Comparison of ENCODE assay signal across 8 mouse cellular contexts in genomic region chr7:122404571-122405393, GRCm38 (mm10).
DNase-seq lines count a peak whose midpoint lies in the region; ATAC-seq lines count a peak whose summit lies in the region.

No protein-coding gene starts in this region.

- peak overlapping the region; percentile 85 for H3K27ac ChIP-seq in forebrain, embryonic 16.5 days (ENCODE audit: low read length)
- peak overlapping the region; percentile 80 for H3K27ac ChIP-seq in hindbrain, embryonic 13.5 days

- DNase-seq in adrenal gland, adult (ENCODE audit: inconsistent age in 2 of 2, low spot score in 1 of 2), result peak; percentile 42 to 73
- peak; percentile 83 to 84 for DNase-seq in cerebellum, adult 18-20 months
- peak; percentile 70 to 88 for DNase-seq in left cerebral cortex, adult 8-10 months (ENCODE audit: low spot score in 2 of 2)
- DNase-seq in right cerebral cortex, postnatal 10 days (ENCODE audit: low spot score in 2 of 2), result peak; percentile 95 to 96

- H3K27me3 ChIP-seq in forebrain, embryonic 16.5 days (replicated peaks; ENCODE audit: control insufficient read depth, insufficient read depth, low read length), result no peaks in the 10 kb centered on the region
- no peaks in the 10 kb centered on the region for H3K27me3 ChIP-seq in hindbrain, embryonic 13.5 days
- peaks cover 7% of the 10 kb centered on the region for H3K27me3 ChIP-seq in megakaryocyte, embryonic 14.5 days (replicated peaks)

- H3K9ac ChIP-seq in forebrain, embryonic 16.5 days (replicated peaks; ENCODE audit: low read depth, low read length), result peak overlapping the region; percentile 4
- peak overlapping the region; percentile 26; the same call in 1 of the 2 replicates for H3K9ac ChIP-seq in hindbrain, embryonic 13.5 days

- peaks cover 25% of the 10 kb centered on the region for H3K4me1 ChIP-seq in forebrain, embryonic 16.5 days (replicated peaks; ENCODE audit: control insufficient read depth, insufficient read depth, low read length)
- peaks cover 31% of the 10 kb centered on the region for H3K4me1 ChIP-seq in hindbrain, embryonic 13.5 days (replicated peaks)
- peaks cover 27% of the 10 kb centered on the region for H3K4me1 ChIP-seq in megakaryocyte, embryonic 14.5 days

- peak; percentile 88 for ATAC-seq in forebrain, embryonic 16.5 days
- ATAC-seq in hindbrain, embryonic 13.5 days (ENCODE audit: low FRiP score), result peak; percentile 83
- ATAC-seq in erythroblast, adult 5-6 weeks (replicated peaks; ENCODE audit: low FRiP score, poor library complexity, severe bottlenecking), result no peak

- no peaks in the 10 kb centered on the region for H3K36me3 ChIP-seq in forebrain, embryonic 16.5 days (ENCODE audit: control insufficient read depth, insufficient read depth)
- H3K36me3 ChIP-seq in hindbrain, embryonic 13.5 days, result no peaks in the 10 kb centered on the region
- no peaks in the 10 kb centered on the region for H3K36me3 ChIP-seq in megakaryocyte, embryonic 14.5 days (replicated peaks; ENCODE audit: low read length)

- H3K4me3 ChIP-seq in forebrain, embryonic 16.5 days (replicated peaks; ENCODE audit: low read length), result no peak overlapping the region
- peak overlapping the region; percentile 8; the same call in 1 of the 2 replicates for H3K4me3 ChIP-seq in hindbrain, embryonic 13.5 days
- H3K4me3 ChIP-seq in megakaryocyte, embryonic 14.5 days (replicated peaks), result peak overlapping the region; percentile 53

- 1% methylated on average over 21 of the region's 21 CpGs for WGBS in forebrain, embryonic 16.5 days
- 1% methylated on average over 21 of the region's 21 CpGs for WGBS in hindbrain, embryonic 13.5 days

- peak overlapping the region; percentile 37 for H3K4me2 ChIP-seq in forebrain, embryonic 16.5 days (ENCODE audit: low read length)
- H3K4me2 ChIP-seq in hindbrain, embryonic 13.5 days, result peak overlapping the region; percentile 42

- H3K9me3 ChIP-seq in forebrain, embryonic 16.5 days (ENCODE audit: control insufficient read depth, low read length), result no peaks in the 10 kb centered on the region
- H3K9me3 ChIP-seq in hindbrain, embryonic 13.5 days, result no peaks in the 10 kb centered on the region
- peaks cover under 1% of the 10 kb centered on the region for H3K9me3 ChIP-seq in megakaryocyte, embryonic 14.5 days
